Mouse (Mus musculus) liver, adult 2 months (tissue): ENCODE measurements around the gene Rap1b. TPM values are rescaled to one million over a fixed set of nuclear protein-coding genes. Genes with fewer than 3 reads are reported as not detected.

ENCODE experiments used
- DNase-seq: peaks from one replicate; pipeline ENCODE4 v3.0.0-alpha.2; 2011; ENCODE audit warnings: low read depth, low spot score; ENCODE audit errors: extremely low read depth
- H3K27ac ChIP-seq: fragments of 200-500 bp; replicated peaks from 2 replicates; pipeline ENCODE4 v1.5.1; 2012; ENCODE audit warnings: low read depth, mild to moderate bottlenecking, control low read depth, inconsistent platforms, low read length; ENCODE audit not compliant: insufficient read depth
- H3K27me3 ChIP-seq: fragments of 200-500 bp; 2 replicates; pipeline ENCODE4 v1.6.1; 2012; ENCODE audit warnings: mild to moderate bottlenecking, moderate library complexity, low read length, inconsistent platforms; ENCODE audit not compliant: control insufficient read depth, insufficient read depth
- H3K36me3 ChIP-seq: fragments of 200-500 bp; 2 replicates; pipeline ENCODE4 v1.6.1; 2012; ENCODE audit warnings: low read length, inconsistent platforms; ENCODE audit not compliant: control insufficient read depth, insufficient read depth
- H3K4me1 ChIP-seq: fragments of 200-500 bp; 2 replicates; pipeline ENCODE4 v1.6.1; 2011; ENCODE audit warnings: low read length; ENCODE audit not compliant: control insufficient read depth, insufficient read depth
- H3K4me3 ChIP-seq: fragments of 200-500 bp; 2 replicates; pipeline ENCODE4 v1.5.1; 2011; ENCODE audit warnings: low read depth, mild to moderate bottlenecking, control low read depth, low read length, moderate library complexity; ENCODE audit not compliant: insufficient read depth
- H3K79me2 ChIP-seq: fragments of 200-500 bp; 2 replicates; pipeline ENCODE4 v1.6.1; 2012; ENCODE audit warnings: inconsistent platforms, mild to moderate bottlenecking, low read length, moderate library complexity; ENCODE audit not compliant: control insufficient read depth, insufficient read depth
- H3K9ac ChIP-seq: fragments of 200-500 bp; 2 replicates; pipeline ENCODE4 v1.6.1; 2012; ENCODE audit warnings: low read depth, mild to moderate bottlenecking, control low read depth, inconsistent platforms, low read length
- CTCF ChIP-seq: fragments of 200-500 bp; IDR thresholded peaks from 2 replicates; pipeline ENCODE4 v1.5.1; 2011; ENCODE audit warnings: low read depth, low read length, control low read depth
- POLR2A ChIP-seq: fragments of 200-500 bp; IDR thresholded peaks from 2 replicates; pipeline ENCODE4 v1.6.1; 2011; ENCODE audit warnings: low read length, control low read depth; ENCODE audit not compliant: insufficient read depth; ENCODE audit errors: extremely low read depth
- WGBS: fragments of 180-500 bp; shearing (Covaris S2); methylation state at CpG from one replicate; pipeline ENCODE4 v1.1.7; 2018; 5-methylcytosine and 5-hydroxymethylcytosine counted together
- polyA plus RNA-seq: library from polyadenylated mRNA; depleted of rRNA; stranded (reverse); fragments of >200 nt; gene quantifications from 2 replicates; pipeline ENCODE4 v1.2.3, GENCODE M21; 2012
- total RNA-seq: library from RNA; depleted of rRNA; stranded (reverse); fragments of >200 nt; gene quantifications from 2 replicates; pipeline ENCODE4 v1.2.3, GENCODE M21; 2014

Rap1b gene
- total and polyA plus RNA-seq, 2 experiments: 12.5 to 44.6 TPM

- no peaks in the 10 kb centered on the region for H3K36me3 ChIP-seq
- 0 out of 2 replicates have a peak overlapping the region, but pooled peaks have one; percentile 47 for H3K27ac ChIP-seq
- no peaks in the 10 kb centered on the region for H3K4me1 ChIP-seq
- H3K79me2 ChIP-seq: no peaks in the 10 kb centered on the region
- no peaks in the 10 kb centered on the region for H3K27me3 ChIP-seq
- no peak overlapping the region for H3K4me3 ChIP-seq
- DNase-seq: no peak
- 52% methylated on average over 8 of the region's 8 CpGs for WGBS
- no peak for TF ChIP-seq POLR2A
- TF ChIP-seq CTCF: no peak
- H3K9ac ChIP-seq: no peak overlapping the region
Measured at GRCm38 (mm10) chr10:117856001-117856720, 10.3 kb upstream of the Rap1b start.

- no peak for DNase-seq
- WGBS: 91% methylated on average over 10 of the region's 10 CpGs
Measured at GRCm38 (mm10) chr10:117852648-117853192, 6.9 kb upstream of the Rap1b start.

GRCm38 (mm10) chr10:117848981-117849380, 3.1 kb upstream of the Rap1b start:
- no peaks in the 10 kb centered on the region for H3K27me3 ChIP-seq
- no peak overlapping the region for H3K4me3 ChIP-seq
- 68% methylated on average over 3 of the region's 3 CpGs for WGBS
- TF ChIP-seq POLR2A (no peak), CTCF (no peak)
- no peak overlapping the region for H3K9ac ChIP-seq
- H3K79me2 ChIP-seq: peaks cover 9% of the 10 kb centered on the region
- no peak for DNase-seq
- no peaks in the 10 kb centered on the region; the same call in 1 of the 2 replicates for H3K4me1 ChIP-seq
- no peak overlapping the region for H3K27ac ChIP-seq
- H3K36me3 ChIP-seq: no peaks in the 10 kb centered on the region

More at GRCm38 (mm10) chr10:117852648-117853192, 6.9 kb upstream of the Rap1b start:
- Histone ChIP-seq H3K4me3 (no peak overlapping the region), H3K36me3 (no peaks in the 10 kb centered on the region), H3K27ac (no peak overlapping the region), H3K9ac (no peak overlapping the region), H3K4me1 (no peaks in the 10 kb centered on the region), H3K27me3 (no peaks in the 10 kb centered on the region), H3K79me2 (no peaks in the 10 kb centered on the region)
- TF ChIP-seq POLR2A (no peak), CTCF (no peak)

GRCm38 (mm10) chr10:117846796-117847195, 961 bp upstream of the Rap1b start:
- Histone ChIP-seq H3K27ac (no peak overlapping the region), H3K79me2 (peaks cover 13% of the 10 kb centered on the region), H3K36me3 (no peaks in the 10 kb centered on the region), H3K4me1 (peaks cover 2% of the 10 kb centered on the region; the same call in 1 of the 2 replicates), H3K4me3 (no peak overlapping the region), H3K9ac (no peak overlapping the region), H3K27me3 (no peaks in the 10 kb centered on the region)
- 73% methylated on average over 9 of the region's 9 CpGs for WGBS
- DNase-seq: no peak
- TF ChIP-seq CTCF: no peak
- TF ChIP-seq POLR2A: no peak

GRCm38 (mm10) chr10:117846260-117846632, 411 bp upstream of the Rap1b start:
- Histone ChIP-seq H3K27me3 (no peaks in the 10 kb centered on the region), H3K4me1 (peaks cover 4% of the 10 kb centered on the region; the same call in 1 of the 2 replicates), H3K27ac (peak overlapping the region; percentile 83), H3K79me2 (peaks cover 15% of the 10 kb centered on the region), H3K36me3 (no peaks in the 10 kb centered on the region), H3K4me3 (peak overlapping the region; percentile 96), H3K9ac (peak overlapping the region; percentile 99)
- DNase-seq: peak; percentile 33
- TF ChIP-seq CTCF: no peak
- TF ChIP-seq POLR2A: no peak
- under 1% methylated on average over 21 of the region's 21 CpGs for WGBS
